Mouse (Mus musculus) hindbrain, embryonic 12.5 days (tissue): Measurements from ENCODE around the gene Chit1. TPM values are rescaled to one million over a fixed set of nuclear protein-coding genes. Genes with fewer than 3 reads are reported as not detected.

Experiments used
- ATAC-seq: fragments of 200-750 bp; cut with Nextera tagmentation; 2 replicates; pipeline ENCODE4 v1.8.0; 2017; ENCODE audit warnings: moderate TSS enrichment; ENCODE audit not compliant: low FRiP score
- H3K27ac ChIP-seq: fragments of 300-500 bp; sonication (generic); 2 replicates; pipeline ENCODE4 v1.5.1; 2016; ENCODE audit warnings: mild to moderate bottlenecking
- H3K27me3 ChIP-seq: fragments of 300-500 bp; sonication (generic); 2 replicates; pipeline ENCODE4 v1.6.1; 2016; ENCODE audit warnings: mild to moderate bottlenecking
- H3K36me3 ChIP-seq: fragments of 300-500 bp; sonication (generic); 2 replicates; pipeline ENCODE4 v1.6.1; 2016; ENCODE audit warnings: mild to moderate bottlenecking
- H3K4me1 ChIP-seq: fragments of 300-500 bp; sonication (generic); 2 replicates; pipeline ENCODE4 v1.6.1; 2016
- H3K4me2 ChIP-seq: fragments of 300-500 bp; sonication (generic); replicated peaks from 2 replicates; pipeline ENCODE4 v1.6.1; 2016; ENCODE audit warnings: mild to moderate bottlenecking
- H3K4me3 ChIP-seq: fragments of 300-500 bp; sonication (generic); 2 replicates; pipeline ENCODE4 v1.5.1; 2016; ENCODE audit warnings: mild to moderate bottlenecking
- H3K9ac ChIP-seq: fragments of 300-500 bp; sonication (generic); 2 replicates; pipeline ENCODE4 v1.6.1; 2016; ENCODE audit warnings: mild to moderate bottlenecking, moderate library complexity
- H3K9me3 ChIP-seq: fragments of 300-500 bp; sonication (generic); replicated peaks from 2 replicates; pipeline ENCODE4 v1.6.1; 2016; ENCODE audit warnings: mild to moderate bottlenecking
- WGBS: fragments of 180-500 bp; shearing (Covaris S2); methylation state at CpG from one replicate; pipeline ENCODE4 v1.1.7; 2016; 5-methylcytosine and 5-hydroxymethylcytosine counted together
- polyA plus RNA-seq: library from polyadenylated mRNA; unstranded; fragments of >200 nt; fragmentation: Nextera tagmentation; extraction: Ambion mirVana; gene quantifications from 2 replicates; pipeline ENCODE4 v1.2.1, GENCODE M21; 2016

The Chit1 gene
- 0.13 TPM in 1 of 2 replicates, not detected in the other for polyA plus RNA-seq

GRCm38 (mm10) chr1:134110979-134111378 lies at the start of gene Chit1:
Gene Chit1 (plus strand): TSS chr1:134111242.
- H3K4me2 ChIP-seq, result no peak within 1 kb of the TSS
- H3K27me3 ChIP-seq, result no peaks in the 10 kb centered on the region
- H3K4me3 ChIP-seq, result no peak within 1 kb of the TSS
- no peaks in the 10 kb centered on the region for H3K36me3 ChIP-seq
- H3K4me1 ChIP-seq, result peaks cover 4% of the 10 kb centered on the region
- no peak for ATAC-seq
- H3K9me3 ChIP-seq, result no peaks in the 10 kb centered on the region; the same call in 1 of the 2 replicates
- H3K27ac ChIP-seq, result no peak within 1 kb of the TSS
- 76% methylated on average over 4 of the region's 4 CpGs for WGBS
- H3K9ac ChIP-seq, result no peak within 1 kb of the TSS

GRCm38 (mm10) chr1:134061915-134062314 lies 49.1 kb upstream of the Chit1 start:
- 33% methylated on average over 3 of the region's 3 CpGs for WGBS
- peak overlapping the region; percentile 71; the same call in 1 of the 2 replicates for H3K4me2 ChIP-seq
- ATAC-seq, result no peak
- peaks cover 75% of the 10 kb centered on the region for H3K4me1 ChIP-seq
- H3K9me3 ChIP-seq, result no peaks in the 10 kb centered on the region
- H3K4me3 ChIP-seq, result no peak overlapping the region
- peak overlapping the region; percentile 98 for H3K27ac ChIP-seq
- no peak overlapping the region for H3K9ac ChIP-seq
- H3K36me3 ChIP-seq, result no peaks in the 10 kb centered on the region
- no peaks in the 10 kb centered on the region for H3K27me3 ChIP-seq

GRCm38 (mm10) chr1:134062411-134063085 lies 48.5 kb upstream of the Chit1 start:
- peak overlapping the region; percentile 35 for H3K4me2 ChIP-seq
- 4% methylated on average over 11 of the region's 11 CpGs for WGBS
- no peaks in the 10 kb centered on the region for H3K9me3 ChIP-seq
- no peaks in the 10 kb centered on the region for H3K36me3 ChIP-seq
- peaks cover 81% of the 10 kb centered on the region for H3K4me1 ChIP-seq
- H3K27ac ChIP-seq, result peak overlapping the region; percentile 98
- no peaks in the 10 kb centered on the region for H3K27me3 ChIP-seq
- peak overlapping the region; percentile 49; the same call in 1 of the 2 replicates for H3K9ac ChIP-seq
- ATAC-seq, result peak; percentile 60
- no peak overlapping the region for H3K4me3 ChIP-seq

- WGBS, result under 1% methylated on average over 32 of the region's 33 CpGs
- Histone ChIP-seq H3K27me3 (no peaks in the 10 kb centered on the region), H3K4me3 (no peak overlapping the region), H3K4me1 (peaks cover 86% of the 10 kb centered on the region), H3K4me2 (peak overlapping the region; percentile 35), H3K36me3 (no peaks in the 10 kb centered on the region), H3K9ac (peak overlapping the region; percentile 49; the same call in 1 of the 2 replicates), H3K9me3 (no peaks in the 10 kb centered on the region), H3K27ac (peak overlapping the region; percentile 98)
- ATAC-seq, result peak; percentile 85
Measured at GRCm38 (mm10) chr1:134063086-134063772, 47.8 kb upstream of the Chit1 start.

- H3K4me2 ChIP-seq, result peak overlapping the region; percentile 35
- ATAC-seq, result peak; percentile 27
Measured at GRCm38 (mm10) chr1:134063773-134064125, 47.3 kb upstream of the Chit1 start.

GRCm38 (mm10) chr1:134064296-134064831 lies 46.7 kb upstream of the Chit1 start:
- no peak for ATAC-seq
- H3K4me1 ChIP-seq, result peaks cover 86% of the 10 kb centered on the region
- peak overlapping the region; percentile 98 for H3K27ac ChIP-seq
- peak overlapping the region; percentile 49; the same call in 1 of the 2 replicates for H3K9ac ChIP-seq
- H3K4me2 ChIP-seq, result peak overlapping the region; percentile 35
- H3K4me3 ChIP-seq, result no peak overlapping the region
- no peaks in the 10 kb centered on the region for H3K9me3 ChIP-seq
- WGBS, result 75% methylated on average over 2 of the region's 2 CpGs
- H3K27me3 ChIP-seq, result no peaks in the 10 kb centered on the region
- H3K36me3 ChIP-seq, result no peaks in the 10 kb centered on the region

More at GRCm38 (mm10) chr1:134063773-134064125, 47.3 kb upstream of the Chit1 start:
- H3K4me3 ChIP-seq, result no peak overlapping the region
- H3K9ac ChIP-seq, result peak overlapping the region; percentile 49
- H3K36me3 ChIP-seq, result no peaks in the 10 kb centered on the region
- peak overlapping the region; percentile 98 for H3K27ac ChIP-seq
- H3K4me1 ChIP-seq, result peaks cover 86% of the 10 kb centered on the region
- WGBS, result 3% methylated on average over 9 of the region's 9 CpGs
- H3K9me3 ChIP-seq, result no peaks in the 10 kb centered on the region
- H3K27me3 ChIP-seq, result no peaks in the 10 kb centered on the region

GRCm38 (mm10) chr1:134065241-134065809 lies 45.7 kb upstream of the Chit1 start:
- ATAC-seq, result no peak
- Histone ChIP-seq H3K27me3 (no peaks in the 10 kb centered on the region), H3K4me2 (no peak overlapping the region), H3K9ac (no peak overlapping the region), H3K36me3 (no peaks in the 10 kb centered on the region), H3K9me3 (no peaks in the 10 kb centered on the region), H3K4me1 (peaks cover 86% of the 10 kb centered on the region), H3K4me3 (no peak overlapping the region), H3K27ac (peak overlapping the region; percentile 98)
- WGBS, result 56% methylated on average over 4 of the region's 4 CpGs

GRCm38 (mm10) chr1:134066554-134066953 lies 44.5 kb upstream of the Chit1 start:
- no peak overlapping the region for H3K4me2 ChIP-seq
- peak overlapping the region; percentile 98 for H3K27ac ChIP-seq
- H3K4me1 ChIP-seq, result peaks cover 86% of the 10 kb centered on the region
- H3K9ac ChIP-seq, result no peak overlapping the region; the same call in 1 of the 2 replicates
- WGBS, result 54% methylated on average over 3 of the region's 3 CpGs
- no peaks in the 10 kb centered on the region for H3K27me3 ChIP-seq
- H3K9me3 ChIP-seq, result no peaks in the 10 kb centered on the region
- no peak for ATAC-seq
- no peak overlapping the region for H3K4me3 ChIP-seq
- H3K36me3 ChIP-seq, result no peaks in the 10 kb centered on the region

- H3K4me3 ChIP-seq, result no peak overlapping the region
- ATAC-seq, result no peak
- no peak overlapping the region; the same call in 1 of the 2 replicates for H3K9ac ChIP-seq
- WGBS, result 10% methylated on average over 8 of the region's 8 CpGs
- no peaks in the 10 kb centered on the region for H3K9me3 ChIP-seq
- H3K36me3 ChIP-seq, result no peaks in the 10 kb centered on the region
- H3K27ac ChIP-seq, result peak overlapping the region; percentile 98
- no peak overlapping the region for H3K4me2 ChIP-seq
- H3K4me1 ChIP-seq, result peaks cover 84% of the 10 kb centered on the region
- H3K27me3 ChIP-seq, result no peaks in the 10 kb centered on the region
Measured at GRCm38 (mm10) chr1:134067143-134067619, 43.9 kb upstream of the Chit1 start.

GRCm38 (mm10) chr1:134070099-134070669 lies 40.9 kb upstream of the Chit1 start:
- Histone ChIP-seq H3K4me1 (peaks cover 65% of the 10 kb centered on the region), H3K9ac (no peak overlapping the region), H3K9me3 (no peaks in the 10 kb centered on the region), H3K36me3 (peaks cover 5% of the 10 kb centered on the region; the same call in 1 of the 2 replicates), H3K4me3 (no peak overlapping the region), H3K27ac (peak overlapping the region; percentile 83; the same call in 1 of the 2 replicates), H3K27me3 (no peaks in the 10 kb centered on the region), H3K4me2 (no peak overlapping the region)
- 60% methylated on average over 8 of the region's 8 CpGs for WGBS
- no peak for ATAC-seq

- WGBS, result 26% methylated on average over 10 of the region's 10 CpGs
- H3K9ac ChIP-seq, result no peak overlapping the region
- H3K4me1 ChIP-seq, result peaks cover 63% of the 10 kb centered on the region
Measured at GRCm38 (mm10) chr1:134071411-134072018, 39.5 kb upstream of the Chit1 start.

More at GRCm38 (mm10) chr1:134071411-134072018, 39.5 kb upstream of the Chit1 start:
- H3K9me3 ChIP-seq, result no peaks in the 10 kb centered on the region
- ATAC-seq, result peak; percentile 17; the same call in 1 of the 2 replicates
- no peaks in the 10 kb centered on the region for H3K27me3 ChIP-seq
- peak overlapping the region; percentile 83 for H3K27ac ChIP-seq
- no peak overlapping the region for H3K4me3 ChIP-seq
- H3K4me2 ChIP-seq, result no peak overlapping the region; the same call in 1 of the 2 replicates
- peaks cover 13% of the 10 kb centered on the region for H3K36me3 ChIP-seq
